Mouse (Mus musculus): ENCODE measurements at regions not wholly inside any gene's neighbourhood (a gene's known extent, or its start where the extent isn't known, plus 50 kb on each side); places are given as distances from the start of the nearest gene placed in this dataset.

GRCm38 (mm10) chr9:90828701-90829100, 533.5 kb upstream of the Zic4 start:
- DNase-seq = no peak

GRCm38 (mm10) chr9:90830704-90831103, 531.5 kb upstream of the Zic4 start:
- DNase-seq = no peak

DNA sequence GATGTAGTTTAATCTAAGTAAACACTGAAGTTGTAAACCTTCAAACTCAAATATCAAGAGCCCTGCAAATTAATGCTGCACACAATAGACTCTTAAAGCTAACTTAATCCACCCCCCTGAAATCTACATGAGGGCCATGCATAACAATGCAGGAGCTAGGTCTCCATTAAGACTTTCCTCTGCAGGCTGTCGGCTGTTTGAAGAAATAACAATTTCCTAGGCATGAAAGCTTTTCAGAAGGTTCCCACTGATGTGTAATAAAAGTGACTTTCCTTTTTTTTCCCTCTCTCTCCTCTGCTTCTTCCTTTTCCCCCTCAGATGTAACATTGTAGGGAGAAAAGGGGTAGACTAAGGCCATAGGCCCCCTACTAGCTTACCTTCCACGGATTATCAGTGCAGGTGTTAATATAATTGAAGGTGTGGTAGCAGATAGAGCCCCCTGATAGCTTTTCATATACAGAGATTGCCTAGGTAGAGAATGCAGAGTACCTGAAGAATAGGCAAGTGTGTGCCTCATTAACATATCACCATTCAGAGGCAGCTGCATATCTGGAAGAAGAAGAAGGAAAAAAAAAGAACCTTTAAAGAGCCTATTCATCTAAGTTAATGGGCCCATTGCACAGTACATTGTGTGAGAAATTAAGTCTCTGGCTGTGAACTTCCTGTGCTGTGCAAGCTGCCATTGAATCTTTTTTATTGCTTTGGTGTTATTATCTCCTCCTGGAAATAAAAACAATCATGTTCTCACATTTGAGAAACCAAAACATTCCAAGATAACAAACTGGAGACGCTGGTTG, 528.3 kb upstream of the Zic4 start:
- DNase-seq = no peak

DNA sequence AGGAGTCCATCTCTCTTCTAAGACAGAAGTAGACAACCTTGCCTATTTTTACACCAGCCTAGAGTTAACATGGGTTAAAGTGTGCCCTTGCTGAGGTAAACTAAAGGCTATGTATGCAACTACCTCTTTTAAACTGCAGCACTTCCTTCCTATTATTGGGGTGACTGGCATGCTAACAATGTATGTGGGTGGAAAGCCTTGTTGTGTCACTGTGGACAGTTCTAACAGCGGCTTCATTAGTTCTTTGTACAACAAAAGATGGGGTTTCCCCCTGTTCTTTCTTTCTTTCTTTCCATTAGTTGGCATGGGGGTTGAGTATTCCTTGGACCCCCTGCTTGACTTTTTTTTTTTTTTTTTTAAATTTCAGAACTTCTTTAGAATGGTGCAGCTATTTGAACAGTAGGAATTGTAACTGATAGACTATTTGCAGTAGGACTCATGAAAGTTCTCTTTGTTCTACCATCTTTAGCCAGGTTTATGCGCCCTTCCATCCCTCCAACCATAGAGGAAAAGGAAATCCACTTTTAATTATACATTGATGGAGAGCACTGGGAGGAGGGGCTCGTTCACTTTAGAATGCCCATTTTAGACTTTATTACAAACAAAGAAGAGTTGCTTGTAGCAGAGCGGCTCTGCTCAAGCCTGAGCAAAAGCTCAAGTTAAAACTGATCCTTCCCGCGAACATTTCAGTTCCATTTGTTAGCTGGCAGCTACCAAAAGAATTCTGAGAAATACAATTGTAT, 523.9 kb upstream of the Zic4 start:
- DNase-seq = no peak

DNA sequence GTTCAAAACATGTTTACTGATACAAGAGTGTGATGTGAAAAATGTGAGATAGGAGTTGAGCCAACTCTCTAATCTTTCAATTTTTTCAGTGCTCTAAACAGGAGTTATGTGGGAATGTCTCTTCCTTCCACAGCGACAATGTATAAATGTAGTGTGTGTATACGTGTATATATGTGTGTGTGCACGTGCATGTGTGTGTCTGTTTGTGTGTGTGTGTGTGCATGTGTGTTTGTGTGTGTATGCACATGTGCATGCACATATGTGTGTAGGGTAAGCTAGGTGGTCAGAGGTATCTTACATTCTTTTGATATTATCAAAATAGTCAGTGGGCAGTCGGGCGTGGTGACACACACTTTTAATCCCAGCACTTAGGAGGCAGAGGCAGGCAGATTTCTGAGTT, 511.2 kb upstream of the Zic4 start:
- DNase-seq = no peak

DNA sequence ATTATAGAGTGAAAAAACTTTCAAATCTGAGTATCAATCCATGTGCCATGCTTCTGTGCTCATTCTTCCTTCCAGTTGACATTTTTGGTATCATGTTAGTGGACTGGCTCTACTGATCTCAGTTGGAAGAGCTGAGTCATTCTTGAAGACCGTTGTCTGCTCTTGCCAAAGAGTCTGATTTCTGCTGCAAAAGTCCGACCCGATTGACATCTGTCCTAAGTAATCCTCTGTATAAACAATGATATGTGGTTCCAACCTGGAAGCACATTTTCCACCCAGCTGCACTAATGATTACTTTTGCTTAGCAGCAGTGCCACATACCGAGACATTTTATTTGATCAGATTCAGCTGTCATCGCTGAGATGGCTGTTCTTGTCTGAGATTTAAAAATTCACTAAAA, 490.6 kb upstream of the Zic4 start:
- DNase-seq = no peak

DNA sequence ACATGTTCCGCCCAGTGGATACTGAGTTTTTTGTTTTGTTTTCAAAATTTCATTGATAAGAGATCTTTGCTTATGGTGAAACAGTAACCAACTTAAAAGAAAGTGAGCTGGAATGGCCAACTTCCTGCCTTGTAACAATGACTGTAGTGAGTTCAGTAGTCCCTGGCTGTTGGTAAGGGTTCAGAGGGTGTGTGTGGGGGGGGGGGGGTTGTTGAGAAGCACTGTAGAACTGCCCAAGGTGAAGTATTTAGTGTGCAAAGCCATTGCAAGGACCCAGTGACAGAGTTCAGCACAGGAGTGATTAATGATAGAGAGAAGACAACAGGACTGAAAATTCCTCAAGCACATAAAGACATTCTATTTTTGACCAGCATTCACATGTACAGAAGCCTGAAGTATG, 477.7 kb upstream of the Zic4 start:
- DNase-seq = no peak

DNA sequence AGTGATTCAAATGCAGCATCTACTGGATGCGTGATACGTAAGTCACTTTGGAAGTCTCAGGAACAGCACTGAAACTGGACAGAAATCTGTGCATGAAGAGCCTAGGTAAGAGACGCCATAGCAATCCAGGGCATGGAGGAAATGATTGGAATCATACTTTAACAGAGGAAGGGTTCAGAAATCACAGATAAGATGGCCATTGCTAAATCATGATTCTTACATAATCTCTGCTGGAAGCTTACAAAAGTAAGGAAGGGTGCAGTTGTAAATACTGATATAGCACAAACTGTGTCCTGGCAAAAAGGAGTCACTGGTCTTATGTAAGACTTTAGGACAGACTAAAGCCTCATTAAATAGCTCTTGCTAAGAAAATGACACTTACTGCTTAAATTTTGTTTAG, 474.8 kb upstream of the Zic4 start:
- DNase-seq = no peak

DNA sequence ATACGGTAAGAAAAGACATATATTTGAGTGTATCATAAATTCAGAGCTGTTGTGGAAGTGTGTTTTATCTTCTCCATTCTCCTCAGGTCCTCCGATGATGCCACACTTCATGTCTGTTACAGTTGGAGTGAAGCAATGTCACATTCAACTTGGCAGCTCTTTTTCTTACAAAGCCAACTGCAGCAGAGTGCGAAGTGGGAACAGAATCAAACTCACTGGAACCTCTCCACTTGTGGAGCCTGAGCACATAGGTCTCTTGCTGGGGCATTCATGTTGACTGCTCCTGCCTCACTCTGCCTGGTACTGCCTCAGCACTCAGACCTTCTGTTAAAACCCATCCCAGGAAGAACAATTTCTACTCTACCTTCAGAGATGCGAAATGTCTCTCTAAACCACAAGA, 471.4 kb upstream of the Zic4 start:
- DNase-seq = no peak

DNA sequence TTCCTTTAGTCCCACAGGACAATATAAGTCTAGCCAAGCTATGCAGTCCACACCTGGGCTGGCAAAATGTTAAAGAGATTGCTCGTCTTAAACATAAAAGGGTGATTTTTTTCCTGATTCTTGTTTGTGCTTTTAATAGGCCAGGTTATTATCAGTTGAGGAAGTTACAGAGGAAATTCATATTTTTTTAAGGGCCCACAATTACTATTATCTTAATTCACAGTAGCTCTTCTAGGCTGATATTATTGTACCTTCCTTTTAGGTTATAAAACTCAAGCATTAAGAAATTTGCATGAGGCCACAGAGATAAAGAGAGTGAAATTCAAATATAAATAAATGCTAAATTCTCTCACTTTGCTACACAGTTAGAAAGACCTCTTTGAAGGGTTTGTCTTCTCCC, 469.4 kb upstream of the Zic4 start:
- DNase-seq = no peak

DNA sequence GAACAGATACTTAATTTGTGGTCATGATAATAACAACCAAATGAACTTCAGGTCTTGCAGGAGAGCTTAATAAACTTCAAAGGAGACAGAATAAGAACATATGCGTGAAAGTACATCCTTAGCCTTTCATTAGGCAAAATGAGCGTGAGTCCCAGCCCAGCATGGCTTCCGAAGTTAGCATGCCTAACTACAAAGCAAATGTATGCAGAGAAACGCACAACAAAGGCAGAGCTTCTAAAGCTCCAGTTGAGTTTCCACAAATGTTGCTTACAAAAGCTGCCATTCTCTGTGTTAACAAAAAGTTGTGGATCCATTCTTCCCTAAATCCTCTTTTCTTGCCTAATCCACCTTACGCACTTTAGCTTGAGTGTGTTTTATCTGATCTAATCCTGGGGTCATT, 458.7 kb upstream of the Zic4 start:
- DNase-seq = no peak

DNA sequence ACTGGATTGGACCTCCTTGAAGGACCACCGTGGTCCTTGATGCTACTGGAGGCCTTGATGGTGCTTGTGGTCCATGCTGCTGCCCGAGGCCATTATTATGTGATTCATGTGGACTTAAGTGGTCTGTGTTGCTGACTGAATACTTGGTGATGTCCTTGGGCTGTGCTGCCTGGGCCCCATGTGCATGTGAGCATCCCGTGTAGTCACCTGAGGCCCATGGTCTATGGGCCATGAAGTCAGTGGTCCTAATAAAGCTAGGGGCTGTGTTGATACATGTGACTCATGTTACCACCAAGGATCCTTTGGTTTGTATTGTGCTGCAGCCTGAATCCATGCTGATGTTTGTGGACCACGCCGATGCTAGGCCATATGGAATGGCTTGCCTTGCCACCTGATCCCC, 456.1 kb upstream of the Zic4 start:
- DNase-seq = no peak

GRCm38 (mm10) chr9:90906684-90907083, 455.5 kb upstream of the Zic4 start:
- DNase-seq = no peak

DNA sequence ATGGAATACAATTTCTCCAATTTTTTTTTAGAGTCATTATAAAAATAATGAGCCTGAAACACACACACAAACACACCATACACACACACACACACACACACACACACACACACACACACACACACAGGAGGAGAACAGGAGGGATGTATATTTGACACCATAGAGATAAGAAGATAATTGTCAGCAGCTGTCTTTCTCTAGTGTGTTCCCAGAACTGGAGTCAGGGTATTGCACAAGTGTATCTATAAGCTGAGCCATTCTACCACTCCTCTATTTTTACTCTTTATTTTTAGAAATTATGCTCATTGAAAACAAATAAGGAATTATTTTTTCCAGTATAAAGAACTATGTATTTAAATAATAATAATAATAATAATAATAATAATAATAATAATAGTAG, 407.6 kb upstream of the Zic4 start:
- no peak for DNase-seq

- DNase-seq = no peak
Measured at GRCm38 (mm10) chr9:90961436-90961835, 400.8 kb upstream of the Zic4 start.

DNA sequence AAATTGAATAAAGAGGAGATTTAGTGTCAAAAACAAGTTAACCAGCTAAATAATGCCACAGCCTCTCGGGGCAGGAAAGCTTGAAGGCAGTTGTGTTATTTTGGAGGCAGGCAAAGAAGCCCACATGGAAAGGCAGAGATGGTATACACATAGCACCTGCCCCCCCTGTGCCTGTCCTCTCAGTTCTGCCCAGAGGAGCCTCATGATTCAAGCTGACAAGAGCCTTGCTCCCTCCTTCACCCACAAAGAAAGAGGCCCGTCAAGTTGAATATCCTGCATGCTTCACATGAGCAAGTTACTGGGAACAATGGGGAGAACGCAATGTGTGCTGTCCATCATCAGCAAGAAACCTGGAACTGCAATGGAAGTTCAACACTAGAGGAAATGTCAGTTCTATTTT, 398.2 kb upstream of the Zic4 start:
- DNase-seq = no peak

GRCm38 (mm10) chr9:90978730-90979129, 383.5 kb upstream of the Zic4 start:
- DNase-seq = no peak

DNA sequence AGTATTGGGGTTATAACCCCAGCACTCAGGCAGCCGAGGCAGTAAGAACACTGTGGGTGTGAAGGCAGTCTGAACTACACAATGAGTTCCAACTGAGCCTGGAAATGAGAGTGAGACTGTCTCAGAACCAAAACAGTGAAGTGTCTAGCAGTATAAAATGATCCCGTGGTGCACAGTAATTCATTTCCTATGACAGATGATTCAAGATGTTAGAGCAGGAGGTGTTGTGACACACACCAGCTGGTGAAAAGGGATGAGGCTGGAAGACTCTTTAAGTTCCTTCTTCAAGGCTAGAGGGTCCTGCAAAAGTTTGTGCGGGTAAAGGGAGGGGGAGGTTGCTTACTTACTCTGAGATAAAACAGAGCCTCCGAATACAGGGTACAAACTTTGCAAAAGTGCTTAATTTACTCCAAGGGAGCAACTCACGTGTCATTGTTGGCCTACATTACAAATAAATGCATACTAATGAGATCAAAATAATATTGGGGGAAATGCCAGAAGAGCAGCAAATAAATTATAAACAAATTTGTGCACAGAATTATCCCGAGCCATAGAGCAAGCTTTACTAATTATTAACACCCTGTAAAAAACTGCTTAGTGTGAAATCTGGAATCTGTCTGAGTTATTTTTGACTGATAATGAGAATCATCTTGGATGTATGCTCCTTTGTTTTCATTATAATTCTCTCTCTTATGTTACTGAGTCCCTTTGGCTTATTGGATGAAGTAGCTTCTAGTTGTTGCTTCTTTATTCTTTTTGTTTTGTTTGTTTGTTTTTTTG, 382.0 kb upstream of the Zic4 start:
- DNase-seq = no peak

- no peak for DNase-seq
Measured at GRCm38 (mm10) chr9:90999178-90999577, 363.0 kb upstream of the Zic4 start.

DNA sequence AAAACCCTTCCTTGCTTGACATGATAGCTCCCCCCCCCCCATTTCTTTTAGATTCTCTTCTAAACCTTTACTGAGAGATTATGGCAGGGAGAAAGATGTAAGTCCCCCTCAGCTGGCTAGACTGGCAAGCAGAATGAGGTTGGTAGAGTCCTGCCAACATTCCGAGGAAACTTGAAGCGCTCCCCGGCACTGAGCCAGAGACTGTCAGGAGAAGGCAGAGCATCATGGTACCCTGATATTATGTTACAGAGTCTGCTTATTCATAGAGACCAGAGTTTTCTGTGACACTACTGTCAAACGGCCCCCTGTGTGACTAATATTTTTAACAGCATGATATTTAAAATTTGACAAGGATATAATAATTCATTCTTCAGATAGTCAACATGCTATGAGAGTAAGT, 358.0 kb upstream of the Zic4 start:
- DNase-seq = no peak

DNA sequence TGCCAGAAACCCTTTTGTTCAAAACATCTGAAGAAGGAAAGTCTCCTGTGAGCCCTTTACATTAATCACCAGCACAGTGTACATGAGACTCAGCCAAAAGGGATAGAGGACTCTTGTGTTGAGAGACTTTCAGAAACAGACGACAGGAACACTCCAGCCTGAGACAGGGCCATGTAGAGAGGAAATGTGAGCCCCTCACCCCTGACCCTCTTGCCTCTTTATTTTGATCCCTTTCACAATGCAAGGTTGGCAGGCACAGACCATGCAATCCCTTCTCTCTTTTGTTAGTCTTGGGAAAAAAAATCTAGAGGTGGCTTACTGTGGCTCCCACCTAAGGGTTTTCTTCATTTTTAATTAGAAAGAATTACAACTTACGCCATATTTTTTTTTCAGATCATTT, 321.7 kb upstream of the Zic4 start:
- no peak for DNase-seq

DNA sequence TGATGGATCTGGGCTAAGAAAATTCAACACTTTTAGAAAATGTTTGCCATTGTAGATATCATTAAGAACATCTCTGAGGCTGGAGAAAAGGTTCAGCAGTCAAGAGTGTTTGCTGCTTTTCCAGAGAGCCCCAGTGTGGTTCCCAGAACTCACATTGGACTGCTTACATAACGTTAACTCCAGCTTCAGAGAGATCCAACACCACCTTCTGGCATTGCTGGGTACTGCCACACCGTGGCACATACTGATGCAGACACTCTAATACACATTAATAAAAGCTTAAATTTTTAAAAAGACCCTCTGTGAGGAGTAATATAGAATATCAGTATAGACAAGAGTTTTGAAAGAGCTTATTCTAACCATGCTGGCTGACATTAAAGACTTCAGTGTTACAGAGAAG, 313.6 kb upstream of the Zic4 start:
- DNase-seq = peak in 1 of 2 experiments; percentile 7

DNA sequence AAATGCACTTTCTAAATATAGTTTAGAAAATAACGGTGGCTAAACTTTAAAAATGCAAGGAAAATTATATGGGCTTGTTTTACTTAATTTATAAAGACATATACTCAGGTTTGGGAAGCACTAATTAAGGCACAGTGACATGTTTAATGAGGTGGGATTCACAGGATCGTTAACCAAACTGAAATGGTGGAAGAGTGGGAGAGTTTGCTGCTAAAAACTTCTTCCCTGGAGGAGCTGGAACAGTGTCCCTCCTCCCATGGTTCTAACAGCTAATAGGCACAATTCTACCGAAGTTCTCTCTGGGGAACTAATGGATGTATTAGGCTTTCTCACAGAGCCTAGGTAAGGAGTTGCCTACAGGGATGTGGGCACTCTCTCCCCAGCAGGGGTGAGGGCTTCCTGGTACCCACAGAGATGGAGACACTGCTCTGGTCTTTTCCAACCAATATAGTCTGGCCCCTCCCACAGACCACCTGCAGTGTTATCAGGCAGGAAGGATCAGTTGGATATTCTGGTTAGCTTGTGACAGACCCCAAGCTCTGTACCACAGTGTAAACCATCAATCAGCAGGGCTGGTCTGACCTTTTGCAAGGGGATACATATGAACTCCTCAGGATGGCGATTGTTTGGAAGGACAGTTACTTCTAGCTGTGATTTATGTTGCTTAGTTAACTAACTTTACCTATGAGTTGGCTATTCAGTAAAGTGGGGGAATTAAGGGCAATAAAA, 309.0 kb upstream of the Zic4 start:
- DNase-seq = no peak
